Mouse (Mus musculus): ENCODE data around the gene Slc38a8.
A peak's percentile ranks its signal among the peaks of the same experiment; 100 is the strongest.

The Slc38a8 gene

DNA sequence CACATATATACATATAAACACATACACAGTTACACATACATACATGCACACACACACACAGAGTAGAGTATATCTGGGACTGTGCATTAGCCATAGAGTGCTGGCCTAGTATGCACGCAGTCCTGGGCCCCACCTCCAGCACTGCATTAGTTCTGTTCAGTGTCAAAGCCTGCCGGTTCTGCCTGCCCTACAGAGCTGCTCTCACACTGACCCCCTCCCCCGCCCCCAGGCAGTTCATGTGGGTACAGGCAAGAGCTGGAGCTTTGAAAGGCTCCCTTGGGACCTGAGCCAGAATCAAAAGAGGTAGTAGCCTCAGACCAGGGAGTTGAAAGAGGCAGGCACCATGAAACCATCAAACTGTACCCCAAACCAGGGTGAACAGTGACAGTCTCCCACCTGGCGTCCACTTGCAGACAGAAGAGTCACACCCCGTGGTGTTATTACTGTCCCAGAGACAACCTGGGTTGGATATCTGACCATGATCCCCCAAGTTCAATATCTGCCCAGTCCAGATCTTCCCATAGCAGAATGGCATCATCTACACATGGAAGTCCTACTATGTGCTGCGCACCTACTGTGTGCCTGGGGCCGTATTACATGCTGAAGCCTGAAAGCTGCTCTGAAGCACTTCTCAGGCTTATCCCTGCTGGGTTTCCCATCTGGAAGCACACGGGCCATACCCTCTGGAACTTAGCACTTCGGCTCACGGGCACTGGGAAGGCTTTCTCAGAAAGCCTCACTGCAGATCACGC lies 17.2 kb downstream of the Slc38a8 start:
- DNase-seq: no peak

DNA sequence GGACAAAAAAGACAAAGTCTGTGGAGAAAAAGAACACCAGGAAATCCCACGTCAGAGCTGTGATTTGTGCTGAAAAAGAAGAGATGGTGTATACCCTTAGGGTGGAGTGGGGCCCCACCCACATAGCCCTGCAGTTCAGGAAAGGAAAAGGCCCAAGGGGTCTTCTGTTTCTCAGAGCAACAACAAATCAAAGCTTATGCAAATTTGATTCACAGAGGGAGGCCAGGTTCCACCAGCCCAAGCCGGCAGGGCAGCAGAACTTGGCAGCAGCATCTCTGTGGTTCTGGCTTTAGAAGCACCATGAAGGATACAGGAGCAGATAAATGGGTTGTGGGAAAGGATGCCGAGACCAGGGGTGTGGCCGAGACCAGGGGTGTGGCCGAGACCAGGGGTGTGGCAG lies 22.8 kb downstream of the Slc38a8 start:
- DNase-seq: no peak

DNA sequence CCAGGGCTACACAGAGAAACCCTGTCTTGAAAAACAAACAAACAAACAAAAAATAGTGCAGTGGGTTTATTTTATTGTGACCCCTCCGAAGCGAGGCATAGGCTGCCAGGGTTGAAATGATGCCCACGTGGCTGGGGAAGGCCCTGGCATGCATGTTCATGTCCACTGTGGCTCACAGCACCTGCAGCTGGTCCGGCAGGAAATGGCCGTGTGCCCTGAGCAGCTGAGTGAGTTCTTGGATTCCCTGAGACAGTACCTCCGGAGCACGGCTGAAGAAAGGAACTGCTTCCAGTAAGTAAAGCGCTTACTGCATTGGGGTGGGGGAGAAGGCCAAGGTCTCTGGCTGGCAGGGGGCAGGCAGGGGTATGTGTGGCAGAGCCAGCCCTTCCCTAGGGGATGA lies 33.4 kb downstream of the Slc38a8 start:
- no peak for DNase-seq

DNA sequence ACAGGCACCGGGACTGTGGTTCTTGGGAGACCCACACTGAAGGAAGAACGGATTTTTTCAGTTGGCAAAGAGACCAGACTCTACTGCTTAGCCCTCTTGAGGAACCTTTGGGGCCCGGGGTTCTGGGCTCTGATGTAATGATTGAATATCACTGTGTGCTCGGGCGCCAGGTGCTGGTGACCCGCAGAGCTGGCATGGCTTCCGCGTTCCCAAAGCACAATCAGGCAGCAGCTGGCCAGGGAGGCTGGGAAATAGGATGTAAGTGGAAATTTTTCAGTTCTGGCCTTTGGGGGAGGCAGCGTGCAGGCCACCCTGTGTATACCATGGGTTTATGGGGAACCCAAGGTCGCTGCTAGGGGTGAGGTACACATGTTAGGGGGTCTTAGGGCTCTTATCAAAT lies 34.7 kb downstream of the Slc38a8 start:
- DNase-seq: no peak

DNA sequence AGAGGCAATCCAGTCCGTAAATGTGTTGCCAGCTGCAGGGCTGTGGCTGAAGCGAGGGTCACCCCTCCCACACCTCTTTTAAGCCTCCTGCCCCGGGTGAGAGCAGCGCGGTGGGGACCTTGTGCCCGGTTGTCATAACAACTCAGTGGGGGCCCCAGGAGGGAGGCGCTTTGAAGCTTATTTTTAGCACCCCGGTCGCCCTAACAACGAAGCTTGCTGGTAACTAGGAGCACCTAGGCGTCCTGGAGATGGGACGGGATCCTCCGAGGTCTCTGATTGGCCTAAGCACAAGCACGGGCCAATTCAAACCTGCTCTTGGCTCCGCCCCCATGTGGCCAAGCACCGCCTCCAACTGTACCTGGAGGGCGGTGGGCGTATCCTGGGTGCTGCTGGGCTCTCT lies 35.4 kb downstream of the Slc38a8 start:
- peak in 1 of 2 experiments; percentile 29 for DNase-seq

DNA sequence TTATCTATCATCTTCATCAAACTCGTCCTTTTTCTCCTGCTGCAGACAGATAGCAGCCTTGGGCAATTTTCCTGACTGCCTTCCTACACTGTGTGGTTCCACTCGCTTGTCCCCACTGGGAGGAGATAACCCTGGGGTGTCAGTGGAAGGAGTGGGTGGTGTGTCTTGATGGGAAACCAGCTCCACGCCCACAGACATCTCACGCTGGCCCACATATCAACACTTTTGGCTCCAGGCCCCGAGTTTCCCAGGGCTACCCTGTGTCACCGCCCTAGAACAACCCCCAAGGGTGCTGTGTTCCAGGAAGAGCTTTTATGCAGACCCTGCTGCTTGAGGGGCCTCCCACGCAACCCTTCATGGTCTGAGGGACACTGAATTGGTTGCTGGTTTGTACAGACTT lies 37.8 kb downstream of the Slc38a8 start:
- no peak for DNase-seq

DNA sequence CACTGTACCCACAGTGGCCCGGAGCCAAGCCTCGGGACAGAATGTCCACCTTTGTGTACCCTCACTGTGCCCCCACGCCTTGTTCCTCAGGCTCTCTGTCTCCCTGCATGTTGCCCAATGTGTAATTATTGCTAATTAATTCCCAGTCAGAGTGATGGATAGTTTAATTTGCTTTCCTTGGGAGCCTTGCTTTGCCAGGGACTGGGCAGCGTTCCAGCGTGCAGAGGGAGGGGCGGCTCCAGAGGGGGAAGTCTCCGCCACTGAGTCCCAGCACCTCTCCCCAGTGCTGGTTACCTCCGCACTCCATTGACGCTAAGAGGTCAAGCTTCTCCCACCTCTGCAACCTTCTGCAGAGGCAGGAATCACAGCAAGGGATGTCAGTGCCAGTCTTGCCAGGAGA lies 40.1 kb downstream of the Slc38a8 start:
- DNase-seq: no peak

DNA sequence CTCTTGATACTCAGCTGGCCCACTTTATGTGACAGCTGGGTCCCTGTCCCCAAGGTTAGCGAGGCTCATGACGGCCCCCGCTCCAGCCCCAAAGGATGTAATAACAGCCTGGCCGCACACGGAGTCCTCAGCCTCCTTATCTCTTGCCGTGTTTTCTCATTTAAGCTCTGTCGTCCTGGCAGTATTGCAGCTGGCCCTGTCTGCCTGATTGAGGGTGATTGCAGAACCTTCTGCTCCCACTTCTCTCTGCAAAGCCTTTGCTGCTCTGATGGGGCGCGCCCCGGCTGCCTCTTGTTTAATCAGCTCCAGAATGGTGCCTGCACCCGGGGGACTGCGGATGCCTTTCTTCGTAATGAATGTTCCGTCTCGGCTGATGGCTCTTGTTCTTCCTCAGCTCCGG lies 41.8 kb downstream of the Slc38a8 start:
- no peak for DNase-seq

DNA sequence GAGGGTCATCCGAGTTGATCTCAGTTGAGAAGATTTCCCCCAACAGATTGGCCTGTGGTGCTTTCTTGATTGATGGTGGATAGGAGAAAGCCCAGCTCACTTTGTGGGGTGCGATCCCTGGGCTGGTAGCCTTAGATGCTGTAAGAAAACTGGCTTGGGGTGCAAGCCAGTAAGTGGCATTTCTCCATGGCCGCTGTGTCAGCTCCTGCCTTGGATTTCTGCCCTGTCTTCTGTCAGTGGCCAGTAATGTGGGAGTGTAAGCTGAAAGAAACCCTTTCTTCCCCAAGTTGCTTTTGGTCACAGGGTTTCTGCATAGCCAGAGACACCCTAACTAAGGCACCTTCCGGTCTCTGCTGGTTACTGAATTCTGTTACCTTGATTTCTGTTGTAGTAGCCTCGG lies 45.5 kb downstream of the Slc38a8 start:
- DNase-seq: no peak

DNA sequence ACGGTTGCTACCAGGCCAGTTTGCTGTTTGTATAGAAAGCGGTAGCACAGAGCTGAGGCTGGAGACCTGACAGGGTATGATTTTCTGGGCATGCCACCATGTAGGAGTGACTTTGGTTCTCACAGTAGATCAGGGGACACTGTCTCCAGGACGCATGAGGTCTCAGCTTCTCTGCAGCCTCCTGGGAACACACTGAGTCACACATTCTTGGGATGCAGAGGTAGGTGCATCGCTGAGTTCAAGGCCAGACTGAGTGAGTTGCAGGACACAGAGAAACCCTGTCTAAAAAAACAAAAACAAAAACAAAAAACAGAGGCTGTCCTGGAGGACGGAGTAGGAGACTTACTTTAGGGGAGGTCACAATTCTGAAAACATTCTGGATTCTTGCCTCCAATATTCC lies 48.6 kb downstream of the Slc38a8 start:
- no peak for DNase-seq

DNA sequence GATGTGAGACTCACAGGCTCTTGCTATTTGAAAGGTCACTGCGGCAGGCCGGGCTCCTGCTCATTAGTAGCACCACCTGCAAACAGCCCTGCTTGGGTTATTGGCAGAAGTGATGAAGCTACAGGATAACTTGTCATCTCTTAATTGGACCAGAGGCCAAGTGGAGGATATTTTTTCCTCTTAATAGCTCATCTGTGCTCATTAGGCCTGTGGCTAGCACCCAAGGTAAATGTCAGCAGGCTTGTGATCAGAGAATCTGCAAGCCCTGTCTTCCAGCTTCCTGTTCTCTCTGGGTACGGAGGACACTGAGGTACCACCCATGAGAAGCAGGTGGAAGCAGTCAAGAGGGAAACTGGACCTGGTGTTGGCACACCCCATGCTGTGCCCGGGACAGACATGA lies 50.4 kb downstream of the Slc38a8 start:
- no peak for DNase-seq

DNA sequence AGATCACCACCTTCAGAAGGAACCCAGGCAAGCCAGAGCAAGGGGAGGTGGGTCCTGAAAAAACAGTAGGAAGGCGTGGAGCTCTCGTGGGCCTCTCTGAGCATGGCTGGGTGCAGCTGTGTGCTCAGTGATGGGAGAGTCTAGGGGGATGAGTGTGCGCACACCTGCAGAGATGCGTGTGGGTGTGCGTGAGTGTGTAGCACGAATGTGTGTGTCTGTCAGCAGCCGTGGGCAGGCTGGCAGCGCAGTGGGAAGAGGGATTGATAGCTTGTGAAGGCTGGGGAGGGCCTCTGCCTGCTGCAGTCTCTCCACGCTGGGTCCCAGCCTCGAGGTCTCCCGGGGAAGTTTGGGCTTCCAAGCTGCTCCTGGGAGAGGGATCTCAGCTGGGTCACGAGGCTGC lies 51.9 kb downstream of the Slc38a8 start:
- DNase-seq: no peak

DNA sequence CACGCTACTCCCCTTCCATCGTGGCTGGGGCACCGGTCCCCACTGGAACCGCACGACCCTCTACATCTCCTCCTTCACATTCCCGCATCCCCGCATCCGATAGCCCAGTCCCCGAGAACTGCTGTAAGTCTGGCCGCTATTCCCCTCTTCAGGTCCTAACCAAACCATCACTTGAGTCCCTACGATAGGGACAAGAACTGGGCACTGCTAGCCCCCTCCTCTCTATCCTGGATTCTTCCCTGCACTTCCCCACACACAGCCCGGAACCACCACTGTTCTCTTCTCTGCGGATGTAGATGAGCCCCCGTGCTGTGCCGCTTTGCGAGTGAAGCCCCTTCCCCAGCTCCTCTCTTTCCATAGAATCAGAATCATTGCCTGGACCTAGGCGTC lies 53.7 kb downstream of the Slc38a8 start:
- no peak for DNase-seq

DNA sequence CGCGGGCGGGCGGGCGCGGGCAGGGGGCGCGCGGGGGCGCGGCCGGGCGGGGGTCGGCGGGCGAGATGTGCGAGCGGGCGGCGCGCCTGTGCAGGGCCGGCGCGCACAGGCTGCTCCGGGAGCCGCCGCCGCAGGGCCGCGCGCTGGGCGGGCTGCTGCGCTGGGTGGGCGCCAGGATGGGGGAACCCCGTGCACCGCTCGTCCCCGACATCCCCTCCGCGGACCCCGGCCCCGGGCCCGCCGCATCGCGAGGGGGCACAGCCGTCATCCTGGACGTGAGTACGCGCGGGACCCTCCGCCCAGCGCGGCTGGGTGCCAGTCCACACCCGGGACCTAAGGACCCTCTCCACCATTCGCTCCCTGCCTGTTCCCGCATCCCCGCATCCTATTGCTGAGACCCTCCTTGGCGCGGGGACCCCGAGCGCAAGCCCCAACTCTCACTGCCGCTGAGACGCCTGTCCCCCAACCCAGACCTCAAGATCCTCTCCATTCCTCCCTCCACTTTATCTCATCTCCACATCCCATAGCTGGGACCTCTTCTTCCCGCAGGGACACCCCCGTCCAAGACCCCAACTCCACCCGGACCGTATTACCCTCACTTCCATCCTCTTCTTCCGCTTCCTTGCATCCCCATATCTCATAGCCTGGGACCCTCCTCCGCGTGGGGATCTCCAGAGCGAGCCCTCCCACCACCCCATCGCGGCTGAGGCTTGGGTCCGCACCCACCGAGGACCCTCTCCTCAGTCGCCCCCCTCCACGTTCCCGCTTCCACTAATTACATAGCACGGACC lies 54.3 kb downstream of the Slc38a8 start:
- DNase-seq: no peak

DNA sequence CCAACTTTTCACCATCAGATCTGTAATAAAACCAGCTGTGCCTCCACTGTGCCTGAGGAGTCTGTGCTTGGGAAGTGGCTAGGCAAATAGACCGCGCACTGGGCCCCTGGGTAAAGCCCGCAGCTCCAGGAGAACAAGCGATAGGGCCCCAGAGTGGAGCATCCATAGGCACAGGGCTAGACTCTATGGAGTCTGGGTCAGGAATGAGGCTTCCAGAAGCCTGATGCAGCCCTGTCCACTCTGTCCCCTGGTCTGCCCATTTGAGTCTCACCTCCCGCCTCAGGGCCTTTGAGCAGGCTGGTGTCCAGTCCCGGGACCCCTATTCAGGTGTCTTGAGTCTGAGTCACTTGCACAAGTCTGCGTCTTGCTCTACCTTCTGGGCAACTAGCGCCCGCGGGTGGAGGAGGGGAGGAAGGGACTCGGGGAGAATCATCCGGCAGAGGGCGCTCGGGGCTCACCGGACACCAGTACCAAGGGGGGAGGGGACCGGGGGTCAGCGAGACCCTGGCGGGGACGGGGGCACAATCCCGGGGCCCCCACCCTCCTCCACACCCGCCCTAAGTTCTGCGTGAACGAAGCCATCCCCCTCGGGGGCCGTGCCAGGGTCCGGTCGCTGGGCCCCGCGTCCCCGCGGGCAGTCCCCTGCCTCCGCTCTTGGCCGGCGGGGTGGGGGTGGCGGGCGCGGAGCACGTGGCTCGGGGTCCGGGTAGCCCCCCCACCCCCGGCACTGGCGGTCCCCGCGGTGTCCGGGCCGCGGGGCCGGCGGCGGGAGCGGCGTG lies 55.1 kb downstream of the Slc38a8 start, which contains the start of gene Necab2:
Gene Necab2 (plus strand): TSS at position 509 of the 779 bp plus-strand sequence.
- peak; percentile 84 to 94 for DNase-seq

DNA sequence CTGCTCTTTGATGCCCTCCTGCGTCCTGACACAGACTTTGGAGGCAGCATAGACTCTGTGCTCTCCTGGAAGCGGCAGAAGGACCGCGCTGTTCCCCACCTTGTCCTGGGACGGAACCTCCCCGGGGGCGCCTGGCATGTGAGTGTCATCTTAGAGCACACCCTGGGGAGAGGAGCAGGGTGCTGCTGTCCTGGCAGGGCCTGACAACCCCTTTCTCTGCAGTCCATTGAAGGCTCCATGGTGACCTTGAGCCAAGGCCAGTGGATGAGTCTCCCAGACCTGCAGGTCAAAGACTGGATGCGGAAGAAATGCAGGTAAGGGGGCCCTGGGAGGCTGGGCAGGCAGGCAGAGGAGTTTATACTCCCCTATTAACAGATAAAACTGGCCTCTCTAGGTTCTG lies 58.5 kb downstream of the Slc38a8 start:
- DNase-seq: no peak

DNA sequence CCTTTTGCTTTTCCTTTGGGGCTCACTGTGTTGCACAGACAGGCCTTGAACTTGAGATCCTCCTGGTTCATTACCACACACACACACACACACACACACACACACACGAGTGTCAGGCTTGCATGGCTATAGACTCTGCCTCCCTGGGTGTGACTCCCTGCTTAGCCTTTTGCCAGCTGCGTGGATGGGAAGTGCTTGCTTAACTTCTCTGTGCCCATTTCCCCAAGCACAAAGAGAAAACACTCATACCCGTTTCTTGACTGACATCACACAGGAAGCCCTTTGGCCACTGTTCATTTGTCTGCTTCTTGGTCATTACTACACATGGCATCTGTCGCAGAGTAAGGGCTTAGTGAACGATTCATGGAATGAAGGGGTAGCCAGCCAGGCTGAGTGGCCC lies 59.5 kb downstream of the Slc38a8 start:
- DNase-seq: no peak

DNA sequence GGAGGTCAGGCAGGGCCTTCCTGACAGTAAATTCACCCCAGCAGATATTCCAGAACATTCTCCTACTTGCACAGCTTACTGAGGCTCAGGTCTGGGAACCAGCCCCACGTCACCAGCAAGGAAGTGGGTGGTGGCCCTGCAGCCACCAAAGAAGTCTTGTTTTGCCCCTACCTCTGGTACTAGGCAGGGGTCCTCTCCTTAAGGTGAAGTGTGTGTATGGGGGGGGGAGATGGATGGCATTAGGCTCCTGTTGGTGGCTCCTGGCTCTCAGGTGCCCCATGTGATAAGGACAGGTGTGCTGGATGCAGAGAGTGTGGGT lies 60.6 kb downstream of the Slc38a8 start:
- DNase-seq: no peak

DNA sequence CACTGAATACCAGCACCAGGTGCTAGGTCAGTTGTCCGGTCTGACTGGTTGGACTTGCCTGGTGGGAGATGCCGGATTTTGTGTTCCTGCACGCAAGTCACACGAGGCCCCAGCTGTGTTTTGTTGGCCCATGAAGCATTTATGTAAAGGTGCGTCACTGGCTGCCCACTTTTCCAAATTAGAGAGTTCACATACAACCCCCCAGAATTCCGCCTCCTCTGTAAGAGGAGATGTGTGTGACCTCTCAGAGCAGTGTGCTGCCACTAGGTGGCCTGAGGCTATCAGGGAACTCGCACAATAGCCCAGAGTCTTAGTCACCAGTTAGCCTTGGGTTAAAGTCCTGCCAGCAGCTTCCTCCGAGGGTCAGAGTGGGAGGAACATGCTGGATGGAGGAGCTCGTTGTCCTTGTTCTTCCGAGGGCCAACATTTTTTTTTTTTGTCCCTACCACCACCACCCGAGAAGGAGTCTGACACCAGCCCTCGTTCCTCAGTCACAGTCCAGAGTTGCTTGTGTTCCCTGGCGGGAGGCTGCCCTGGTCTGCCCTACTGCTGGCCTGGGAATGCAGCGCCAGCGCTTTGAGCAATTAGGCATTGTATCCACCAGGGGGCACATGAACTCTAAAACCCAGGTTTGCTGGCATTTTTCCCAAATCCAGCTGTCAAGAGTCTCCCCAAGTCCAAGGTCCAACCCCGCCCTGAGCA lies 61.1 kb downstream of the Slc38a8 start:
- peak; percentile 92 to 95 for DNase-seq

DNA sequence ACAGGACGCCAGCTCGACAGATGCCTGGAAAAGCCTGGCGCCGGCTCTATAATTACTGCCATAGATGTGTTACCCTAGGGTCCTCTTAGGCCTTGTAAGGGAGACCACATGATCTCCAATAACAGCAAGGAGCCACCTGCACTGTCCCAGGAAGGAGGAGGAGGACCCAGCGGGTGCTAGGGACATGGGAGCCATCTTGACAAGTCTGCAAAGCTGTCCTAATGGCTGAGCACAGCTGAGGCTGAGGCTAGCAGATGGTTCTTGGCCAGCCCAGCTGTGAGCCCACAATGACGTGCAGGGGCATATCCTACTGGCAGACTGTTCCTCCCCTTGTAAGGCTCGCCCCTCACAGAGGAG lies 61.6 kb downstream of the Slc38a8 start:
- DNase-seq: peak in 1 of 2 experiments; percentile 29

DNA sequence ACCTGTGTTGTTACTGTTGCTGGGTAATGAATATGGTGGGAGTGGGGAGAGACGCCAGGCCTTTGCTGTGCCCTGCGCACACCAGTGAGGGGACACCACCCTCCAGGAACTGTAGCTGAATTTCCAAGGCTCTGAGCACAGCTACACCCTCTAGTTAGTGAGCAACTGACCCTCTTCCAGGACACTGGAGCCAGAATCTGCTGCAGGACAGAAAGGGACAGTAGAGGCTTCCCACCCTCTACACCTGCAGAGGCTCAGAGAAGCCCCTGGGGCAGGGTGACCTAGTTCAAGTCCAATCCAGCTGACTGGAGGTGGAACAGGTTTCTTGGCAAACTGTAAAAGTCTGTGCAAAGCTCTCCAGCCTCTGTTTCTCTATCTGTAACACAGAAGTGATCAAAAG lies 62.1 kb downstream of the Slc38a8 start:
- DNase-seq: no peak

DNA sequence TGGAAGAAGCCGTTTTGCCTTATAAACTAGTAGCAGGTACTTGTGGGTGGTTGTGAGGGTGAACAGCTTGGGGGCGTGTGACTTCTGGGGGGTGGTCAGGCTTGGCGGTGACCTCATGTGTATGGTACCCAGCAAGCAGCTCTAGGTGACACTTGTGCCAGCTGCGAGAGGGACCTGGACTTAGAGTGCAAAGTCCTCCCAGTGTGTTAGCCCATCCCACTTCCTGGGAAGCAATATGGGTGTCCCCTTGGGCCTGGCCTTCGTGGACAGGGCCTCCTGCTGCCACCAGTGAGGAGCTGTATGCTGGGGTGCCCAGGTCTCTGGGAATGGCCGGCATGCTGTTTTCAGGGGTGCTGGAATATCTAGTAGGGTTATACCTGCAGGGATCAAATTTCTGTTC lies 62.6 kb downstream of the Slc38a8 start:
- DNase-seq: peak; percentile 65 to 69

DNA sequence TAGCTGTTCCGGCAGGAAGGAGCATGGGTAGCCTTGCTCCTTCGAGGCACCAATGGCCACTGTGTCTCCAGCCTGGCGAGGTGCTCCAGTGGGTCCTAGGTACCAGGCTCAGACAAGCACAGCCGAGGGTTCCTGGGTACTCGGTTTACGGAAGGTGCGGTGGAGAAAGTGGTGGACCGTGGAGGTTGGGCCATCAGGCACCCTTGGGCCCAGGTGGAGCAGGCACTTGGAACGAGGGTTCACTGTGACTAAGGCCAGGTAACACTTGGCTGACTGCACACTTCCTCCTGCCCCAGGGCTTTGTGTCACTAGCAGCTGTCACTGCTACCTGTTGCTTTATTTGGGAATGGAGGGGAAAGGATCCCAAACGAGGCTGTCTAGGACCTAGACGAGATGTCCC lies 64.0 kb downstream of the Slc38a8 start:
- peak in 1 of 2 experiments; percentile 61 for DNase-seq

Data from kidney, postnatal 36 days (tissue).